Mouse (Mus musculus) liver, adult 2 months (tissue): ENCODE results near the gene Clptm1l. TPM values are rescaled to one million over a fixed set of nuclear protein-coding genes. Genes with fewer than 3 reads are reported as not detected.
A peak's percentile ranks its signal among the peaks of the same experiment; 100 is the strongest.

Experiments
- DNase-seq: peaks from one replicate; pipeline ENCODE4 v3.0.0-alpha.2; 2011; ENCODE audit warnings: low read depth, low spot score; ENCODE audit errors: extremely low read depth
- H3K27ac ChIP-seq: fragments of 200-500 bp; replicated peaks from 2 replicates; pipeline ENCODE4 v1.5.1; 2012; ENCODE audit warnings: low read depth, mild to moderate bottlenecking, control low read depth, inconsistent platforms, low read length; ENCODE audit not compliant: insufficient read depth
- H3K27me3 ChIP-seq: fragments of 200-500 bp; 2 replicates; pipeline ENCODE4 v1.6.1; 2012; ENCODE audit warnings: mild to moderate bottlenecking, moderate library complexity, low read length, inconsistent platforms; ENCODE audit not compliant: control insufficient read depth, insufficient read depth
- H3K36me3 ChIP-seq: fragments of 200-500 bp; 2 replicates; pipeline ENCODE4 v1.6.1; 2012; ENCODE audit warnings: low read length, inconsistent platforms; ENCODE audit not compliant: control insufficient read depth, insufficient read depth
- H3K4me1 ChIP-seq: fragments of 200-500 bp; 2 replicates; pipeline ENCODE4 v1.6.1; 2011; ENCODE audit warnings: low read length; ENCODE audit not compliant: control insufficient read depth, insufficient read depth
- H3K4me3 ChIP-seq: fragments of 200-500 bp; 2 replicates; pipeline ENCODE4 v1.5.1; 2011; ENCODE audit warnings: low read depth, mild to moderate bottlenecking, control low read depth, low read length, moderate library complexity; ENCODE audit not compliant: insufficient read depth
- H3K79me2 ChIP-seq: fragments of 200-500 bp; 2 replicates; pipeline ENCODE4 v1.6.1; 2012; ENCODE audit warnings: inconsistent platforms, mild to moderate bottlenecking, low read length, moderate library complexity; ENCODE audit not compliant: control insufficient read depth, insufficient read depth
- H3K9ac ChIP-seq: fragments of 200-500 bp; 2 replicates; pipeline ENCODE4 v1.6.1; 2012; ENCODE audit warnings: low read depth, mild to moderate bottlenecking, control low read depth, inconsistent platforms, low read length
- CTCF ChIP-seq: fragments of 200-500 bp; IDR thresholded peaks from 2 replicates; pipeline ENCODE4 v1.5.1; 2011; ENCODE audit warnings: low read depth, low read length, control low read depth
- POLR2A ChIP-seq: fragments of 200-500 bp; IDR thresholded peaks from 2 replicates; pipeline ENCODE4 v1.6.1; 2011; ENCODE audit warnings: low read length, control low read depth; ENCODE audit not compliant: insufficient read depth; ENCODE audit errors: extremely low read depth
- WGBS: fragments of 180-500 bp; shearing (Covaris S2); methylation state at CpG from one replicate; pipeline ENCODE4 v1.1.7; 2018; 5-methylcytosine and 5-hydroxymethylcytosine counted together
- polyA plus RNA-seq: library from polyadenylated mRNA; depleted of rRNA; stranded (reverse); fragments of >200 nt; gene quantifications from 2 replicates; pipeline ENCODE4 v1.2.3, GENCODE M21; 2012
- total RNA-seq: library from RNA; depleted of rRNA; stranded (reverse); fragments of >200 nt; gene quantifications from 2 replicates; pipeline ENCODE4 v1.2.3, GENCODE M21; 2014

Gene Clptm1l
- total and polyA plus RNA-seq, 2 experiments: 95.1 to 138 TPM

DNA sequence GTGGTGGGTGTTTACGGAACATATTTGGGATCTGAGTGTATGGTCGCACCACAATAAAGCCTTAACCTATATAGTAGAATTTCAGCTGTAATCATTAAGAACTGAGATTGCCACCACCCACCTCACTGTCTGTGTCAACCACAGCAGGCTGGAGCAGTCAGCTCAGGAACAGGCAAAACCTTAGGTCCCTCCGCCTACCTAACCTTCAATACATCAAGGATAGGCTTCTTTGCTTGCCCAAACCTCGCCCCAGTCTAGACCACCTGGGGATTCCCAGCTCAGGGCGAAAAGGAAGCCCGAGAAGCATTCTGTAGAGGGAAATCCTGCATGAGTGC, 22.6 kb downstream of the Clptm1l start:
- 32% methylated on average over 6 of the region's 6 CpGs for WGBS
- no peaks in the 10 kb centered on the region for H3K79me2 ChIP-seq
- H3K27me3 ChIP-seq: no peaks in the 10 kb centered on the region
- H3K9ac ChIP-seq: peak overlapping the region; percentile 13
- DNase-seq: no peak
- H3K4me1 ChIP-seq: peaks cover 3% of the 10 kb centered on the region; the same call in 1 of the 2 replicates
- peaks cover 6% of the 10 kb centered on the region; the same call in 1 of the 2 replicates for H3K36me3 ChIP-seq
- TF ChIP-seq POLR2A (no peak), CTCF (no peak)
- H3K4me3 ChIP-seq: no peak overlapping the region; the same call in 1 of the 2 replicates
- H3K27ac ChIP-seq: peak overlapping the region; percentile 63

DNA sequence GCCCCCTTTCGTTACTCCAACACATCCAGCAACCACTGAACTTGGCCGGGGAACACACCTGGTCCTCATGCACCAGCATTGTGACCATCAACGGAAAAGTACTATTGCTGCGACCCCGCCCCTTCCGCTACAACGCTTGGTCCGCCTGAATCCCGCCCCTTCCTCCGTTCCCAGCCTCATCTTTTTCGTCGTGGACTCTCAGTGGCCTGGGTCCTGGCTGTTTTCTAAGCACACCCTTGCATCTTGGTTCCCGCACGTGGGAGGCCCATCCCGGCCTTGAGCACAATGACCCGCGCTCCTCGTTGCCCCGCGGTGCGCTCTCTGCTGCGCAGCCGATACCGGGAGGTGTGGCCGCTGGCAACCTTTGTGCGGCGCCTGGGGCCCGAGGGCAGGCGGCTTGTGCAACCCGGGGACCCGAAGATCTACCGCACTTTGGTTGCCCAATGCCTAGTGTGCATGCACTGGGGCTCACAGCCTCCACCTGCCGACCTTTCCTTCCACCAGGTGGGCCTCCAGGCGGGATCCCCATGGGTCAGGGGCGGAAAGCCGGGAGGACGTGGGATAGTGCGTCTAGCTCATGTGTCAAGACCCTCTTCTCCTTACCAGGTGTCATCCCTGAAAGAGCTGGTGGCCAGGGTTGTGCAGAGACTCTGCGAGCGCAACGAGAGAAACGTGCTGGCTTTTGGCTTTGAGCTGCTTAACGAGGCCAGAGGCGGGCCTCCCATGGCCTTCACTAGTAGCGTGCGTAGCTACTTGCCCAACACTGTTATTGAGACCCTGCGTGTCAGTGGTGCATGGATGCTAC, 23.1 kb downstream of the Clptm1l start, which contains the start of gene Tert:
Gene Tert, plus strand, starts transcription at position 167 of the 805 bp plus-strand sequence.
- DNase-seq: peak; percentile 76
- peak within 1 kb of the TSS; percentile 61 for H3K9ac ChIP-seq
- TF ChIP-seq CTCF: peak; percentile 47
- TF ChIP-seq POLR2A: no peak
- H3K36me3 ChIP-seq: peaks cover 3% of the 10 kb centered on the region; the same call in 1 of the 2 replicates
- H3K79me2 ChIP-seq: no peaks in the 10 kb centered on the region
- peak within 1 kb of the TSS; percentile 63 for H3K4me3 ChIP-seq
- WGBS: 8% methylated on average over 47 of the region's 47 CpGs
- peak within 1 kb of the TSS; percentile 63 for H3K27ac ChIP-seq
- H3K27me3 ChIP-seq: no peaks in the 10 kb centered on the region
- H3K4me1 ChIP-seq: peaks cover 3% of the 10 kb centered on the region; the same call in 1 of the 2 replicates

DNA sequence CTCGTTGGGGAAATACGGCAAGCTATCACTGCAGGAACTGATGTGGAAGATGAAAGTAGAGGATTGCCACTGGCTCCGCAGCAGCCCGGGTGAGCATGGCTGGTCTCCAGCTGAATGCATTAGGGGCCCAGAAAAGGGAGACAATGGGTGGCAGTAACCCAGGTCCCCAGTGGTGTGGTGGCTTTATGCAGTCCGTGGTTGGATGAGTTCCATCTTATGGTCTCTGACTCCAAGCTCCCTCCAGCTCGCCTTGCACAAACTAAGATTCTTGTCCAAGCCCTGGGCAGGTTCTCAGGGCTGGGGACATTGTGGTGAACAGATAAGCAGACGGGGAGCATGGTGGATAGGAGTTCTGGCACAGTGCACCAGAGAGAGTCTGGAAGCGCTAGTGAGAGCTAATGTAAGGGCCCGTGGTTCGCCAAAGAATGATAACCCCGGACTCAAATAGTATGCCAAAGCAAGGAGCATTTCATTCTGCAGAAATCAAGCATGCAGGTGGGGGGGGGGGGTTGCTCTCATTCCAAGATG, 24.8 kb downstream of the Clptm1l start:
- WGBS: 92% methylated on average over 11 of the region's 11 CpGs
- Histone ChIP-seq H3K27me3 (no peaks in the 10 kb centered on the region), H3K9ac (no peak overlapping the region), H3K4me1 (peaks cover 3% of the 10 kb centered on the region; the same call in 1 of the 2 replicates), H3K79me2 (no peaks in the 10 kb centered on the region), H3K4me3 (no peak overlapping the region), H3K27ac (no peak overlapping the region), H3K36me3 (no peaks in the 10 kb centered on the region)
- TF ChIP-seq CTCF: no peak
- no peak for TF ChIP-seq POLR2A
- DNase-seq: no peak

DNA sequence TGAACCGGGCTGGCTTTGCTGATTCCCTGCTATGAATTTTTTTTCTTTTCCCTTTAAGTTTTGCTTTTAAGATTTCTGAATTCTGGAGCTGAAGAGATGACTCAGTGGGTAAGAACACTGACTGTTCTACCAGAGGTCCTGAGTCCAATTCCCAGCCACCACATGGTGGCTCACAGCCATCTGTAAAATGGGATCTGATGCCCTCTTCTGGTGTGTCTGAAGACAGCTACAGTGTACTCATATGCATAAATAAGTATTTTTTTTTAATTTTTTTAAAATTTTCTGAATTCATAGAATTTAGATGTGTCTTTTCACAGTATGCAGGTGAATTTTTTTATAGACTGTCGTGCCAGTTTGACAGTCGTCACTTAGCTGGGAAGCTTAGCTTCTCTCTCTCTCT, 28.0 kb downstream of the Clptm1l start:
- Histone ChIP-seq H3K27ac (no peak overlapping the region), H3K4me3 (no peak overlapping the region), H3K36me3 (no peaks in the 10 kb centered on the region), H3K27me3 (no peaks in the 10 kb centered on the region), H3K4me1 (no peaks in the 10 kb centered on the region; the same call in 1 of the 2 replicates), H3K79me2 (no peaks in the 10 kb centered on the region), H3K9ac (no peak overlapping the region)
- TF ChIP-seq POLR2A: no peak
- TF ChIP-seq CTCF: no peak
- WGBS: 91% methylated on average over 3 of the region's 3 CpGs
- peak; percentile 10 for DNase-seq

DNA sequence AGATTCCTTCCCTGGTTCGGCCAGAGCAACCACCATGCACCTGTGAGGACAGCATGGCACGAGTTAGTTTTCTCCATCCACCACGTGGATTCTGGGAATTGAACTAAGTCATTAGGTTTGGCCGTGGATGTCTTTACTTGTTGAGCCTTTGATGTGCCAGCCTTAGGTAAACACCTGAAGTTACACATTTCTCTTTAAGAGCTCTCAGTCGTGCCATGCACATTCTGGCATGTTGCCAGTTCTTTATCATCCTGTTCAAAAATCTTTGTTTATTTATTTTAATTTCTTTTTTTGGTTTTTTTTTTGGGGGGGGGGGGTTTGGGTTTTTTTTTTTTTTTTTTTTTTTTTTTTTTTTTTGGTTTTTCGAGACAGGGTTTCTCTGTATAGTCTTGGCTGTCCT, 34.0 kb downstream of the Clptm1l start:
- H3K4me1 ChIP-seq: no peaks in the 10 kb centered on the region
- WGBS: 69% methylated on average over 6 of the region's 6 CpGs
- H3K27ac ChIP-seq: no peak overlapping the region
- H3K4me3 ChIP-seq: no peak overlapping the region
- H3K9ac ChIP-seq: no peak overlapping the region
- no peak for TF ChIP-seq CTCF
- no peak for TF ChIP-seq POLR2A
- H3K27me3 ChIP-seq: no peaks in the 10 kb centered on the region
- no peaks in the 10 kb centered on the region for H3K79me2 ChIP-seq
- no peak for DNase-seq
- no peaks in the 10 kb centered on the region for H3K36me3 ChIP-seq

DNA sequence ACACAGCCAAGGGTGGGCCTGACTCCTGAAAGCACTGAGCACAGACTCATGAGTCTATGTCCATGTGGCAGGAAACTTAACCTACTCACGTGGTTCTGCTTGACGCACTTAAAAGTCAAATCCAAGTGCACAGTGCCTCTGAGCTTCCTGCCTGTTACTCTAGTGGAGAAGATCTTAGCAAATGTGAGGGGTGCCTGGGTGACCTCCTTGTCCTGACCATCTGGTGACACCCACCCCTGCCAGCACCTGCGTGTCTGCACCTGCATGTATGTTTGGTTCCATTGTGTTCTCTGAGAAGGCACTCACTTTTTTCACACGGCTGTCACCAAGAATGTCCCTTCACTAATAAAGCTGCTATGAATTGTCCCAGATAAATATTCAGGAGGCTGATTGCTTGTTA, 37.5 kb downstream of the Clptm1l start:
- 90% methylated on average over 4 of the region's 4 CpGs for WGBS

More for the DNA sequence above, 37.5 kb downstream of the Clptm1l start:
- H3K4me3 ChIP-seq: no peak overlapping the region
- TF ChIP-seq CTCF: no peak
- no peak overlapping the region for H3K27ac ChIP-seq
- no peak for DNase-seq
- H3K79me2 ChIP-seq: no peaks in the 10 kb centered on the region
- H3K4me1 ChIP-seq: no peaks in the 10 kb centered on the region
- no peaks in the 10 kb centered on the region for H3K27me3 ChIP-seq
- H3K36me3 ChIP-seq: no peaks in the 10 kb centered on the region
- no peak overlapping the region for H3K9ac ChIP-seq
